Comparison of ENCODE assay signal across 9 mouse cellular contexts in the genomic region with DNA sequence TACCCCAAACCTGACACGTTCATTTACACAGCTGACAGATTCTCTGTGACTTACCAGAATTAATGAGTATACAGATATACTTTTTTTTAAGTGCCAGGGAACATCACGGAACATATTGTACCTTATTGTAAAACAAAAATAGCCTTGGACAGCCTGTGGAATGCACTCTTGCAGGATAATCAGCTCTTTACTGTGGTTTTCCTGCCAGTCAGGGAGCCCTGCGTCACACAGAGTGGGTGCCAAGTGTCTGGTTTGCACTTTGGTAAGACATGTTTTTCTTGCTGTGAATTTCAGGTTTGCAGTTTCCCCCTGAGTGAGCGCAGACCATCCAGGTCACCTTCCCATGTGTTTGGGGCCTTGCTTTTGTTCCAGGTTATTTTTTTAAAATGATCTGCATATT. TPM values are rescaled to one million over a fixed set of nuclear protein-coding genes. Genes with fewer than 3 reads are reported as not detected.
DNase-seq lines count a peak whose midpoint lies in the region; ATAC-seq lines count a peak whose summit lies in the region.
"Had no signal": no experiment of that assay in that cellular context is flagged by ENCODE, and none has a peak within 500 bp of the region (broad histone marks: within the 10 kb centered on the region; RNA-seq: fewer than 3 reads in every experiment).

No protein-coding gene starts in this region.

- peak overlapping the region; percentile 67 for H3K27ac ChIP-seq in limb, embryonic 15.5 days
- H3K27ac ChIP-seq: liver, embryonic 14.5 days had no signal

- no peaks in the 10 kb centered on the region for H3K9me3 ChIP-seq in limb, embryonic 15.5 days

- no peak overlapping the region for H3K4me2 ChIP-seq in limb, embryonic 15.5 days

- no peaks in the 10 kb centered on the region for H3K36me3 ChIP-seq in limb, embryonic 15.5 days

- peaks cover 8% of the 10 kb centered on the region for H3K4me1 ChIP-seq in limb, embryonic 15.5 days

- WGBS in limb, embryonic 15.5 days: 29% methylated on average over 4 of the region's 4 CpGs

- intact Hi-C loops in heart, postnatal 25 days (cut with DNase I): no loop called here

- no peak overlapping the region for H3K4me3 ChIP-seq in limb, embryonic 15.5 days

- H3K9ac ChIP-seq in limb, embryonic 15.5 days: no peak overlapping the region
- H3K9ac ChIP-seq: liver, embryonic 14.5 days had no signal

- H3K27me3 ChIP-seq in limb, embryonic 15.5 days: no peaks in the 10 kb centered on the region

- peak; percentile 23 to 41 for DNase-seq in frontal cortex, adult 2 months (ENCODE audit: extremely low spot score in 1 of 2, low spot score in 1 of 2)
- DNase-seq in brain, adult 2 months (ENCODE audit: low read depth, low spot score): peak; percentile 65
- DNase-seq in heart, postnatal 25 days (ENCODE audit: low spot score): peak; percentile 56
- DNase-seq in spleen, postnatal 14 days (ENCODE audit: low spot score in 2 of 2): no peak
- no peak for DNase-seq in retina, postnatal 1 day
- DNase-seq in spleen, postnatal 4 days (ENCODE audit: low spot score in 2 of 2): no peak

- no peak for ATAC-seq in frontal cortex, adult (ENCODE audit: low TSS enrichment)
- no peak for ATAC-seq in limb, embryonic 15.5 days (ENCODE audit: insufficient number of reproducible peaks, low FRiP score, low TSS enrichment, low read depth)

RNA-seq across cellular contexts. Expression of a gene that starts 15.8 kb away (rescaled TPM):
- 0.14 and 0.21 TPM in 2 replicates for polyA plus RNA-seq in frontal cortex, adult 2 months (2012; rRNA removed)
- 1 to 10 TPM; 1.2 to 1.6 TPM for total RNA-seq in heart, postnatal 25 days (2021)
- polyA plus RNA-seq in limb, embryonic 15.5 days (2015; fragmentation: Nextera tagmentation; extraction: Ambion mirVana): 5.3 and 5.4 TPM in 2 replicates

Comparison
In these comparisons a context has a peak if more than half of its experiments do, and no peak if none do; other contexts are left out.
1. DNase-seq: peak in frontal cortex, adult 2 months (2 of 2), brain, adult 2 months (single experiment) and heart, postnatal 25 days (single experiment); none in spleen, postnatal 14 days (0 of 2), retina, postnatal 1 day (single experiment) and spleen, postnatal 4 days (0 of 2).